Mouse (Mus musculus) adrenal gland, postnatal 25 days (tissue): Measurements from ENCODE around the gene Pdap1. TPM values are rescaled to one million over a fixed set of nuclear protein-coding genes. Genes with fewer than 3 reads are reported as not detected.
"Not testable (repeated sequence)": the region's sequence is repeated elsewhere in the genome, so short reads cannot be mapped to it uniquely, and the experiment has no call there.

Source experiments
- DNase-seq: peaks from one replicate; pipeline ENCODE4 v3.0.0; 2021; ENCODE audit warnings: mixed read lengths
- total RNA-seq: library from RNA; stranded (reverse); gene quantifications from 2 replicates; pipeline ENCODE4 v1.2.3, GENCODE M21; 2021

The Pdap1 gene
- total RNA-seq, 1 experiment from 2014 or later, result 91.0 TPM

GRCm38 (mm10) chr5:145083201-145083600, 56.8 kb downstream of the Pdap1 start:
- DNase-seq, result not testable (repeated sequence)

GRCm38 (mm10) chr5:145081866-145082613, 58.0 kb downstream of the Pdap1 start:
- DNase-seq, result no peak

Other genes with a start within 250 kb of the Pdap1 start
- gene Smurf1, start 174.4 kb downstream of the Pdap1 start, total RNA-seq, result 18.8 and 24.7 TPM in 2 replicates
- not detected in 2 replicates for gene Gm4871, start 107.5 kb downstream of the Pdap1 start, total RNA-seq
- not detected in 2 replicates for gene 1700018F24Rik, start 97.2 kb downstream of the Pdap1 start, total RNA-seq
- gene Arpc1a, start 56.4 kb downstream of the Pdap1 start, total RNA-seq, result 110 and 126 TPM in 2 replicates
- gene Kpna7, start 56.2 kb downstream of the Pdap1 start, total RNA-seq, result not detected in 2 replicates
- gene Arpc1b, start 26.0 kb downstream of the Pdap1 start, total RNA-seq, result 243 and 311 TPM in 2 replicates
- 113 and 115 TPM in 2 replicates for gene Bud31, start 124 bp upstream of the Pdap1 start, total RNA-seq
- 35.1 and 38.5 TPM in 2 replicates for gene Ptcd1, start 26.9 kb upstream of the Pdap1 start, total RNA-seq
- gene Cpsf4, start 27.0 kb upstream of the Pdap1 start, total RNA-seq, result 22.9 and 23.2 TPM in 2 replicates
- 437 and 448 TPM in 2 replicates for gene Atp5j2, start 51.8 kb upstream of the Pdap1 start, total RNA-seq
- 9.3 and 13.3 TPM in 2 replicates for gene Zkscan14, start 61.6 kb upstream of the Pdap1 start, total RNA-seq
- gene Zkscan5, start 64.3 kb upstream of the Pdap1 start, total RNA-seq, result 11.1 and 12.9 TPM in 2 replicates
- 59.8 and 67.4 TPM in 2 replicates for gene Zfp655, start 91.5 kb upstream of the Pdap1 start, total RNA-seq
- gene Zscan25, start 140.3 kb upstream of the Pdap1 start, total RNA-seq, result 18.0 and 19.2 TPM in 2 replicates
- gene Cyp3a57, start 205.0 kb upstream of the Pdap1 start, total RNA-seq, result 0.27 TPM in 1 of 2 replicates, not detected in the other